Mouse (Mus musculus): ENCODE measurements around the gene Srf. TPM values are rescaled to one million over a fixed set of nuclear protein-coding genes. Genes with fewer than 3 reads are reported as not detected.

Srf gene
- total RNA-seq, 4 experiments from 2014 or later, result 81.6 to 89.5 (median 87.8) TPM

GRCm38 (mm10) chr17:46556584-46556945 lies 590 bp upstream of the Srf start:
- no peak for DNase-seq (ENCODE audit: low spot score in 2 of 2)

- peak in 1 of 2 experiments; percentile 22 for DNase-seq (ENCODE audit: low spot score in 2 of 2)
Observed at GRCm38 (mm10) chr17:46554977-46555672, 850 bp downstream of the Srf start.

DNA sequence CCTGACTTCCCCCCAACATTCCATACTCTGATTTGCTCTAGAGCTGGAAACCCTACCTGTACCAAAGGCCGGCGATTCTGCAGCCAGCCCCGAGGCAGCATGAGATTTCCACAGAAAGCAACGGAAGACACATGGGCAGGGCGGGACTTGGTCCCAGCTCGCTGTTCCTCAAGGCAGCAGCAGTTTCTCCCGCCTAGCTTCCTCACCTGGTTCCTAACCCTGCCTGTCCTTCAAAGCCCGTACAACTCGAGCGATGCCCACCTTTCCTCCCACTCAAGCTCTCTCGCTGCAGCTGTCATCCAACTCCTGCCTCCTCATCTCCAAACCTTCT lies 1.4 kb downstream of the Srf start:
- no peak for DNase-seq (ENCODE audit: low spot score in 2 of 2)

DNA sequence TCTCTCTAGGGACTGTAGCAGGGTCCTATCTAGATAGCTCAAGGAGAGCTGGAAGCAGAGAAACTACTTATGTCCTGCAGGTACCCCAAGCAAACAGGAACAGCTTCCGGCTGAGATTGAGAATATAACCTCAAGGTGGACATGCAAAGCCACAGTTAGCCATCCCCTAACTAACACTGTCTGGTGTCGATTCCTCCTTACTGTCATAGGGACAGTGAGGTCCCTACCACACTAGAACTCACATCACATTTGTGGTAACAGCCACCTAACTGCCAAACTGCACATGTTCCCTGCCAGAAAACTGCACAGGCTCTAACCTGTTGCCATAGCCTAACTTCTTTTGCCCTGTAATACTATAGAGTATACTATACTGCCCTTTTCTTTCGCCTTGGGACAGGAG lies 2.0 kb downstream of the Srf start:
- no peak for DNase-seq (ENCODE audit: low spot score in 2 of 2)

GRCm38 (mm10) chr17:46553469-46553868 lies 2.5 kb downstream of the Srf start:
- DNase-seq (ENCODE audit: low spot score in 2 of 2), result no peak

GRCm38 (mm10) chr17:46552841-46553423 lies 3.0 kb downstream of the Srf start:
- peak; percentile 87 to 92 for DNase-seq (ENCODE audit: low spot score in 2 of 2)

- DNase-seq (ENCODE audit: low spot score in 2 of 2), result no peak
Observed at GRCm38 (mm10) chr17:46552151-46552550, 3.8 kb downstream of the Srf start.

DNA sequence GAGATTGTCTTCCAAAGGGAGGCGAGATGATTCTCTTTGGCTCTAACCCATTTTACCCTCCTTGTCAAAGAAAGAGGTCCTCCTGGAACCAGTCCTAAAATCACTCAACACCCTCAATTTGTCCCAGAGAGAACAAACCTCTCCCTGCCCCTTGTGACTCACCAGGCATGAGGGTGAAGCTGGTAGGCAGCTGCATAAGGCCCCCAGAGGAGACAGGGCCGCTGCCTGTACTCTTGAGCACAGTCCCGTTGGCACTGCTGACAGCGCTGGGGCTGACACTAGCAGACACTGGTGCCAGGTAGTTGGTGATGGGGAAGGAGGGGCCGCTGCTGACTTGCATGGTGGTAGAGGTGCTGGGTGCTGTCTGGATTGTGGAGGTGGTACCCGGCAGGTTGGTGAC lies 4.6 kb downstream of the Srf start:
- no peak for DNase-seq (ENCODE audit: low spot score in 2 of 2)

DNA sequence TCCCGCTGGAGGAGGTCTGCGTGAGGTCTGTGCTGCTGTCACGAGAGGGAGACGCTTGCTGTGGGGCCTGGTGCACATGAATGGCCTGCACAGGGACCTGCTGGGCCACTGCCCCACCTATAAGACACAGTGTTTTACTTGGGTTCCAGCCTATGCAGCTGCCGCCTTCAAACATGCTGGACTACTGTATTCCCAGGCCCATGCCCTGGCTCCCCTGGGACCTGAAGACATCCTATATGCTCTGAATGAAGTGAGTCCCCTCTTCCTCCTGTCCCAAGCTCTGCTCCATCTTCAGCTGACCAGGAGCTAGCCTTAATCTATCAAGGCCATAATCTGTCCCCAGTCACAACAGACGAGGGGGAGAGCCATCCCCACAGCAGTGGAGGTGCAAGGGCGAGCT lies 5.1 kb downstream of the Srf start:
- DNase-seq (ENCODE audit: low spot score in 2 of 2), result no peak

- DNase-seq (ENCODE audit: low spot score in 2 of 2), result no peak
Observed at GRCm38 (mm10) chr17:46549642-46550041, 6.3 kb downstream of the Srf start.

DNA sequence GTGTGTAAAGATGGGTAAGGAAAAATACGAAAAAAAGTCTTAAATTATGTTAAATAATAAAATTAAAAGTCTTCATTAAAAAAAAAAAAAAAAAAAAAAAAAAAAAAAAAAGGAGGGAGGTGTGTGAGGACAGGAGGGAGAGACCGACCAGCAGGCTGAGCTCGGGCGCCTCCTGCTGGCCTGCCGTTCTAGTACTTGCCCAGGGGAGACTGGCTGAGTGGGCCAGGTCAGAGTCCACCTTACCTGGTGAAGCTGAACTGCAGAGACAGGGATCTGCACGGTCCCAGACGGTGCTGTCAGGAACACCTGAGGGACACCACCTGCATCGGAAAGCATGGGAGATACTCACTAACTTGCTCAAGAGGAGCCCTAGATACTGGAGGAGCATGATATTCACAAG lies 6.8 kb downstream of the Srf start:
- DNase-seq (ENCODE audit: low spot score in 2 of 2), result no peak

- no peak for DNase-seq (ENCODE audit: low spot score in 2 of 2)
Observed at GRCm38 (mm10) chr17:46548741-46549140, 7.2 kb downstream of the Srf start.

GRCm38 (mm10) chr17:46547923-46548322 lies 8.1 kb downstream of the Srf start:
- no peak for DNase-seq (ENCODE audit: low spot score in 2 of 2)

- DNase-seq (ENCODE audit: low spot score in 2 of 2), result no peak
Observed at GRCm38 (mm10) chr17:46546995-46547394, 9.0 kb downstream of the Srf start.

DNA sequence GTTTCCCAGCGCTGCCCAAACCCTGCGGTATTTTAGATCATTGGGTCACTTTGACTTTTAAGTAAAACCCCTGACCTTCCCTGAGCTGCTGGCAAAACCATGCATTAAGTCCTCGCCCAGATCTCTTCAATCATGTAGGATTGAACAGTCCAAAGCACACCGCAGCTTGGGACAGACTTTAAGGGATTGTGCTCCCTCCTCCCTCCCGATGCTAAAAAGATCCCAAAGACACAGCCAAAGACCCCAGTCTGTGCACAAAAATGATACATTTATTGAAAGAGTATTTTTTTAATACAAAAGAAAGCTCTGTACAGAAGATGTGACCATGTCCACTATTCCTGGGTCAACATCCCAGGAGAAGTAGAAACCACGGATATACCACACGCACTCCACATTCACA lies 9.4 kb downstream of the Srf start:
- DNase-seq (ENCODE audit: low spot score in 2 of 2), result no peak

DNA sequence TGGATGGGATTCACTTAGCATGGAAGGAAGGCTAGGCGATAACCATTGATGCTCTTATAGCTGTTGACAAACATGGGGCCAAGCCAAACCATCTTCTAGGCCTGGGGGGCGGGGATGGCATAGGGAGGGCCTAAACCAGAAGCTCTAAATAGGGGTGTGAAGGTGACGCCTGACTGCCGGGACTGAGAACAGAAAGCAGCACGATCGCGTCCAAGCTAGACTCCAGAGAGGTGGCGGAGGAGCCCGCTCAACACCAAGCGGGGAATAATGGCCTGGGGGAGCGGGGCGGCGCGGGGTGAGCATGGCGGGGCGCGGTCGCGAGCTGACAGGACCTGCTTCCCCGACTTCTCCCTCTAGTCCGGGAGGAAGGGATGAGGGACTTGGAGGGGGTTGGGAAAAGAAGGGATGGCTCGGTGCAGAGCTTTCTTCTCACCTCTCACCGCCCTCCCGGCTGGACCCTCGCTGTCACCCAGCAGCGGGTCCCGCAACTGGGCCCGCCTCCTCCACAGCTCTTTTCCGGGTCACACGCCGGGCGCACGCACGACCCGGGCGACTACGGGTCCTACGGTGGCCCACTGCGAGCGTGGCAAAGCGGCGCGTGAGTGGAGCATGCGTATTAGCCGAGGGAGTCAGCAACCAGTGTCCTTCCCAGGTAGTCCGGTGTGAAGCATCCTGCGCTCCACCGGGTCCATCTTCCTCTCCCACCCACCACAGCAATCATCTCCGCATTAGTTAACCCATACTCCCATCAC lies 10.0 kb downstream of the Srf start, which contains the start of gene Cul9:
Cul9 (minus strand) TSS at position 576 of the 752 bp plus-strand sequence.
- DNase-seq (ENCODE audit: low spot score in 2 of 2), result peak; percentile 56 to 70

DNA sequence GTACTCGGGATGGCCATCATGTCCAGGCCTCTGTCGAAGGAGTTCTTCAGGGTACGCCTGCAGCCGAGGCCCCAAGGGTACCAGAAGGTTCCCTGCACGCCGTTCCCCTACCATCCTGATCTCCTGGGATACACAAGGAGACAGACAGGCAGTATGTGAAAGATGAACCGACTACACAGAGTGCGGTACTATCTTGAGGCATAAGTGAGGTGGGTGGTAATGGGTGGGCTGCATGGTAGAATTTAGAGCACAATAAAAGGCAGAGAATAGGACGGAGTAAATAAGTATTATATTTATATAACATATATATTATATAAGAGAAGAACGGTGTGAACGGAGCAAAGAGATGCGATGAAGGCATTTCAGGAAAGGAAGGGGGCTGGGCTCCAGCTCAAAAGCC lies 12.3 kb downstream of the Srf start:
- no peak for DNase-seq (ENCODE audit: low spot score in 2 of 2)

DNA sequence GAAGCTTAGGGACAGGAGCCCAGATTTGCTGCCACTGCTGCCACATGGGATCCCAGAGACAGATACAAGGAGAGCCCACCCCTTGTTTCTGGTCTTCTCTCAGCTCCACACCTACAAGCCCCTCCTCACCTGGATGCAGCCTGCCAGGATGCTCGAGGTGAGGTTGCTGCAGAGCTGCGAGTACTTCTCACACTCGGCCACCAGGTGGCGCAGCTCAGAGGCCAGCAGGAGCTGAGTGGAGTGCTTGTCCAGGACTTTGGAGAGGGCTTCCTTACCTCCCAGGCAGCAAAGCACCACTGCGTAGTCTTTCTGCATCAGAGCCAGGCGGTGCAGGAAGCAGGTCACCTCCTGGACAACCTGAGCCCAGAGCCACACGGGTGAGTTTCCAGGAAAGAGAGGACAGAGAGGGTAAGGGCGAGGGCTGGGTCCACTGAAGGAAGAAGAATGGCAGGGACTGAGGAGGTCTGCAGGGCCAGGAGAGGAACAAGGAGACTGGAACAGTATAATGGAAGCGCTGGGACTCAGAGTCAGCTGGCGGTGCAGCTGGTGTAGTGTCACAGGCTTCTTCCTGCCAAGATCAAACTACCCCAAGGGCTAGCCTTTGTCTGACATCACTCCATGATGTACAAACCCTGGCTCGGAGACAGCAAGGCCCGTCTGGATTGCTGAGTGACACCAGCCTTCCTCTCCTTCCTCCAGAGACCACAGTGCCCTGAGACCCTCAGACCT lies 30.2 kb downstream of the Srf start:
- peak; percentile 20 to 46 for DNase-seq (ENCODE audit: low spot score in 2 of 2)

DNA sequence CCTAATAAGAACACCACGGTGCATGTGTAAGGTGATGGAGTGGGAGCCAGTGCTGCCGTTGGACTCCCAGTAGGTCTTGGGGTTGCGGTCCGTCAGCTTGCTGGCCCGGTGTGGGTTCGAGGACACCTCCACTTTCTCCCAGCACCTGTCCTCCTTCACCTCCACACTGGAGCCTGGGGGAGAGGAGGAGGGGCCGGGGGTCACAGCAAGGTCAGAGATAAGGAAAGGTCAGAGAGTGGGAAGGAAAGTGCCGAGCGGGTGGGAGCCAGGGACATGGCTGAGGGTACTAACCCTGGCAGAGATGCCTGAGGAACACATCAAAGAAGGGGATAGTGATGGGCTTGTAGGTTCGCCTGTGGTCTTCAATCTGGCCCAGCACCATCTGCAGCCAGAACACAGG lies 30.9 kb downstream of the Srf start:
- DNase-seq (ENCODE audit: low spot score in 2 of 2), result no peak

DNA sequence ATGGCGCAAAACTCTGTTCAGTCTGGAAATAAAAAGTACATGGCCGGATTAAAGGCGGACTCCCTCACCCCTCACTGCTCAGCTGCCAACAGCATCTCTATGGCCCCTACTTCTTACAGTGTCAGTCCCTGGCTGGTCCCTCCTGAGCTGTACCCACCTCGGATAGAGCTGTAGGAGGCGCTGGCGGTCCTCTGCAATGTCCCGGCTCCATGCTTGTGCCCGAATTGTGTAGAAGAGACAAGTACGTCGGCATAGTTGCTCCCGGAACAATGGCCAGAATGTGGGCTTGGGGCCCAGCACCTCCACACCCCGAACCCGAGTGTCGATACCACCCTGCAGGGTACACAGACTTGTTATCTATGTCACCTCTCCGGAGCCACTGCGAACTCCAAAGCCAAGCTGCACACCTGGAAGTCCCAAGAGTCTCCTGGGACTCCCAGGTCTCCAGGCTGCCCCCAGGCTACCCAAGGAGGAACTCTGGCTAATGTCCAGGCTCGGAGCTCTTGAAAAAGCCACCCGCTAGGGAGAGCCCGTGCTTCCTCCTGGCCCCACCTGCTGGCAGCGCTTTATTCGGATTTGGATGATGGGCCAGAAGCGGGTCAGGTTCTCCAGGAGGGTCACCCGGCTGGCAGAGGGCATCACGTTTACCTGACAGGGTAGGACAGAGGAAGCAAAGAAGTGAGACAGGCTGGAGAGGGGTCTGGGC lies 33.9 kb downstream of the Srf start:
- no peak for DNase-seq (ENCODE audit: low spot score in 2 of 2)

GRCm38 (mm10) chr17:46521174-46521573 lies 34.8 kb downstream of the Srf start:
- DNase-seq (ENCODE audit: low spot score in 2 of 2), result no peak

Data from gastrocnemius, adult 8-10 months (tissue).